Mouse (Mus musculus) G1E (cell line): ENCODE measurements around the gene Olfr1307. TPM values are rescaled to one million over a fixed set of nuclear protein-coding genes. Genes with fewer than 3 reads are reported as not detected.

Experiments
- ATAC-seq: 2 replicates; pipeline ENCODE4 v1.8.0; 2016; ENCODE audit warnings: mild to moderate bottlenecking; ENCODE audit not compliant: insufficient number of reproducible peaks, poor library complexity, low FRiP score, severe bottlenecking; ENCODE audit errors: extremely low read depth
- DNase-seq: peaks from one replicate; pipeline ENCODE4 v3.0.0; 2012; ENCODE audit warnings: low spot score
- H3K27me3 ChIP-seq: 2 replicates; pipeline ENCODE4 v1.6.1; 2012; ENCODE audit warnings: mild to moderate bottlenecking, low read length, inconsistent platforms; ENCODE audit not compliant: insufficient read depth
- H3K36me3 ChIP-seq: replicated peaks from 2 replicates; pipeline ENCODE3; 2012; ENCODE audit warnings: mild to moderate bottlenecking, inconsistent platforms
- H3K4me1 ChIP-seq: 2 replicates; pipeline ENCODE4 v1.6.1; 2012; ENCODE audit warnings: low read depth, low read length, inconsistent platforms, mixed read lengths; ENCODE audit not compliant: insufficient read depth
- H3K4me3 ChIP-seq: 2 replicates; pipeline ENCODE4 v1.5.1; 2012; ENCODE audit warnings: low read depth, mild to moderate bottlenecking, inconsistent platforms, low read length, moderate library complexity, mixed read lengths
- H3K9me3 ChIP-seq: replicated peaks from 2 replicates; pipeline ENCODE4 v1.6.1; 2012; ENCODE audit warnings: inconsistent platforms
- CTCF ChIP-seq: IDR thresholded peaks from 2 replicates; pipeline ENCODE4 v1.5.1; 2012; ENCODE audit warnings: low read depth, low read length, inconsistent platforms, mixed read lengths
- GATA1 ChIP-seq: IDR thresholded peaks from 2 replicates; pipeline ENCODE4 v1.6.1; 2012; ENCODE audit warnings: borderline replicate concordance, low read length, inconsistent platforms, mixed read lengths
- GATA2 ChIP-seq: IDR thresholded peaks from 2 replicates; pipeline ENCODE4 v1.6.1; 2012; ENCODE audit warnings: low read depth, low read length, inconsistent platforms, borderline replicate concordance
- POLR2AphosphoS5 ChIP-seq: IDR thresholded peaks from 2 replicates; pipeline ENCODE4 v1.6.1; 2012; ENCODE audit warnings: low read depth, low read length, inconsistent platforms; ENCODE audit not compliant: insufficient replicate concordance
- TAL1 ChIP-seq: conservative IDR thresholded peaks from 2 replicates; pipeline ENCODE4 v1.6.1; 2012; ENCODE audit warnings: low read depth, low read length, inconsistent platforms, mixed read lengths
- polyA plus RNA-seq: library from polyadenylated mRNA; stranded (reverse); fragments of >175 nt; gene quantifications from 2 replicates; pipeline ENCODE4 v1.2.3, GENCODE M21; 2012
- total RNA-seq, 2 experiments: library from RNA; stranded (forward) in 1 of 2; stranded (reverse) in 1 of 2; fragments of 200-1000 nt in 1 of 2; fragments of >200 nt in 1 of 2; fragmentation: Nextera tagmentation in 1 of 2; gene quantifications; 2 replicates each; pipeline ENCODE4 v1.2.3; 2014 to 2017

The Olfr1307 gene
- total RNA-seq (2014; fragmentation: Nextera tagmentation) (not detected in 2 replicates), total RNA-seq (2017) (0.06 and 0.11 TPM in 2 replicates), polyA plus RNA-seq (not detected in 2 replicates)

DNA sequence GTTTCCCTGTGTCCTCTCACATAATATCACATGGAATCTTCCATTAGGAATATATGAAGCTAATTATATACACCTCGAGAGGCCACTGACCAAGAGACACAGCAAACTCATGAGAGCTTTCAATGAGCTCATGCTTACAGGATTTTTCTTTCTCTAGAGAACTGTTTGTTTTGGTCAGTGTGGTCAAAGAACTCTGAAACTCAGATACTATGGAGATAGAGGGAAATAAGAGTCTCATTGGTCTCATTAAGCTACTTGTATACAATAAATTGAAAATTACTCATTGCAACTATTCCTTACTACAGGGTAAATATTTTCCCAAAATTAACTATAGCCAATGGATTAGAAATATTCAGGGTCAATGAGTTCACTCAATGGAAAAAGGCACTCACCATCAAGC, at the start of gene Olfr1307:
Olfr1307 (minus strand) TSS at position 101 of the 400 bp plus-strand sequence.
- ATAC-seq, result no peak
- H3K9me3 ChIP-seq, result no peaks in the 10 kb centered on the region
- no peak for TF ChIP-seq CTCF
- no peaks in the 10 kb centered on the region for H3K27me3 ChIP-seq
- H3K4me3 ChIP-seq, result no peak within 1 kb of the TSS
- DNase-seq, result no peak
- no peaks in the 10 kb centered on the region for H3K36me3 ChIP-seq
- no peaks in the 10 kb centered on the region for H3K4me1 ChIP-seq

DNA sequence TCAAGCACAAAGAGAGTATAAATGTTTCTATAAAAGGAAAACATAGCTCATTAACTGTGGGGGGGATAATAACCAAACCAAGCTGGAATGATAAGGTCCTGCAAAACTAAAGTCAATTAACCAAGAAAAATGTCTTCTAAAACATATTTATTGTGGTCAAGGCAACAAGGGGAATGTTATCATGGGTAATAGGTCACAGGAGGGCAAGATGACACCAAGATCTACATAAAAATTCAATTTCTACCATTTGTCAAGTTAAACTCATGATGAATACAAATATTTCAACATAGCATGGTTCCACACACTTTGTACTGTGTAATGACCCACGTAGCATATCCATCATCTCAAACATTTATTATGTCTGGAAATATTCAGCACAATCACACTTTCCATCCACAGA, 40.9 kb upstream of the Olfr1307 start, which contains the start of gene Olfr1309:
Olfr1309 (minus strand) TSS at position 101 of the 400 bp plus-strand sequence.
- H3K9me3 ChIP-seq, result no peaks in the 10 kb centered on the region
- no peak within 1 kb of the TSS for H3K4me3 ChIP-seq
- no peaks in the 10 kb centered on the region for H3K27me3 ChIP-seq
- no peaks in the 10 kb centered on the region for H3K4me1 ChIP-seq
- ATAC-seq (no peak), DNase-seq (no peak)
- TF ChIP-seq CTCF, result no peak
- TF ChIP-seq GATA1, result no peak
- TF ChIP-seq TAL1, result no peak
- TF ChIP-seq GATA2, result no peak
- no peak for TF ChIP-seq POLR2AphosphoS5
- H3K36me3 ChIP-seq, result no peaks in the 10 kb centered on the region

GRCm38 (mm10) chr2:111964844-111965243, 15.6 kb upstream of the Olfr1307 start, which contains the start of gene Olfr1308:
Gene Olfr1308 (minus strand): TSS chr2:111964944.
- Histone ChIP-seq H3K4me1 (no peaks in the 10 kb centered on the region), H3K27me3 (no peaks in the 10 kb centered on the region), H3K36me3 (no peaks in the 10 kb centered on the region), H3K4me3 (no peak within 1 kb of the TSS), H3K9me3 (no peaks in the 10 kb centered on the region)
- DNase-seq (no peak), ATAC-seq (no peak)
- no peak for TF ChIP-seq TAL1
- no peak for TF ChIP-seq POLR2AphosphoS5

GRCm38 (mm10) chr2:111916171-111916570, 33.1 kb downstream of the Olfr1307 start, which contains the start of gene Olfr1306:
Gene Olfr1306 (minus strand): TSS chr2:111916271.
- Histone ChIP-seq H3K4me1 (no peaks in the 10 kb centered on the region), H3K36me3 (no peaks in the 10 kb centered on the region), H3K27me3 (no peaks in the 10 kb centered on the region), H3K9me3 (no peaks in the 10 kb centered on the region), H3K4me3 (no peak within 1 kb of the TSS)
- ATAC-seq (no peak), DNase-seq (no peak)
- TF ChIP-seq TAL1 (no peak), CTCF (no peak), GATA1 (no peak), POLR2AphosphoS5 (no peak), GATA2 (no peak)

Other genes with a start within 250 kb of the Olfr1307 start
- not detected in 2 replicates for gene Olfr1301, start 198.4 kb downstream of the Olfr1307 start, total RNA-seq (2014; fragmentation: Nextera tagmentation)
- under 0.01 TPM in 1 of 2 replicates, not detected in the other for gene Olfr1301, start 198.4 kb downstream of the Olfr1307 start, total RNA-seq (2017)
- gene Olfr1301, start 198.4 kb downstream of the Olfr1307 start, polyA plus RNA-seq, result not detected in 2 replicates
- not detected in 2 replicates for gene Olfr1302, start 172.0 kb downstream of the Olfr1307 start, total RNA-seq (2014; fragmentation: Nextera tagmentation)
- gene Olfr1302, start 172.0 kb downstream of the Olfr1307 start, total RNA-seq (2017), result 0.05 TPM in 1 of 2 replicates, not detected in the other
- not detected in 2 replicates for gene Olfr1302, start 172.0 kb downstream of the Olfr1307 start, polyA plus RNA-seq
- not detected in 2 replicates for gene Olfr1303, start 129.1 kb downstream of the Olfr1307 start, total RNA-seq (2014; fragmentation: Nextera tagmentation)
- gene Olfr1303, start 129.1 kb downstream of the Olfr1307 start, total RNA-seq (2017), result not detected in 2 replicates
- gene Olfr1303, start 129.1 kb downstream of the Olfr1307 start, polyA plus RNA-seq, result not detected in 2 replicates
- gene Olfr1305, start 72.3 kb downstream of the Olfr1307 start, total RNA-seq (2014; fragmentation: Nextera tagmentation), result not detected in 2 replicates
- 0.16 and 0.35 TPM in 2 replicates for gene Olfr1305, start 72.3 kb downstream of the Olfr1307 start, total RNA-seq (2017)
- not detected in 2 replicates for gene Olfr1305, start 72.3 kb downstream of the Olfr1307 start, polyA plus RNA-seq
- gene Olfr1306, start 33.2 kb downstream of the Olfr1307 start, total RNA-seq (2014; fragmentation: Nextera tagmentation), result not detected in 2 replicates
- gene Olfr1306, start 33.2 kb downstream of the Olfr1307 start, total RNA-seq (2017), result 0.11 TPM in 1 of 2 replicates, not detected in the other
- not detected in 2 replicates for gene Olfr1306, start 33.2 kb downstream of the Olfr1307 start, polyA plus RNA-seq
- not detected in 2 replicates for gene Olfr1308, start 15.5 kb upstream of the Olfr1307 start, total RNA-seq (2014; fragmentation: Nextera tagmentation)
- 0.27 TPM in 1 of 2 replicates, not detected in the other for gene Olfr1308, start 15.5 kb upstream of the Olfr1307 start, total RNA-seq (2017)
- not detected in 2 replicates for gene Olfr1308, start 15.5 kb upstream of the Olfr1307 start, polyA plus RNA-seq
- not detected in 2 replicates for gene Olfr1309, start 40.8 kb upstream of the Olfr1307 start, total RNA-seq (2014; fragmentation: Nextera tagmentation)
- gene Olfr1309, start 40.8 kb upstream of the Olfr1307 start, total RNA-seq (2017), result 0.05 and 0.06 TPM in 2 replicates
- not detected in 2 replicates for gene Olfr1309, start 40.8 kb upstream of the Olfr1307 start, polyA plus RNA-seq
- not detected in 2 replicates for gene Olfr1310, start 63.3 kb upstream of the Olfr1307 start, total RNA-seq (2014; fragmentation: Nextera tagmentation)
- under 0.01 TPM in 1 of 2 replicates, not detected in the other for gene Olfr1310, start 63.3 kb upstream of the Olfr1307 start, total RNA-seq (2017)
- not detected in 2 replicates for gene Olfr1310, start 63.3 kb upstream of the Olfr1307 start, polyA plus RNA-seq
- gene Olfr1311, start 75.0 kb upstream of the Olfr1307 start, total RNA-seq (2014; fragmentation: Nextera tagmentation), result not detected in 2 replicates
- gene Olfr1311, start 75.0 kb upstream of the Olfr1307 start, total RNA-seq (2017), result 0.12 and 0.16 TPM in 2 replicates
- gene Olfr1311, start 75.0 kb upstream of the Olfr1307 start, polyA plus RNA-seq, result not detected in 2 replicates
- not detected in 2 replicates for gene Olfr1312, start 100.8 kb upstream of the Olfr1307 start, total RNA-seq (2014; fragmentation: Nextera tagmentation)
- 0.11 and 0.23 TPM in 2 replicates for gene Olfr1312, start 100.8 kb upstream of the Olfr1307 start, total RNA-seq (2017)
- not detected in 2 replicates for gene Olfr1312, start 100.8 kb upstream of the Olfr1307 start, polyA plus RNA-seq
- gene Olfr1313, start 128.4 kb upstream of the Olfr1307 start, total RNA-seq (2014; fragmentation: Nextera tagmentation), result not detected in 2 replicates
- 0.11 and 0.12 TPM in 2 replicates for gene Olfr1313, start 128.4 kb upstream of the Olfr1307 start, total RNA-seq (2017)
- gene Olfr1313, start 128.4 kb upstream of the Olfr1307 start, polyA plus RNA-seq, result not detected in 2 replicates
- not detected in 2 replicates for gene Olfr1314, start 147.3 kb upstream of the Olfr1307 start, total RNA-seq (2014; fragmentation: Nextera tagmentation)
- 0.16 and 0.17 TPM in 2 replicates for gene Olfr1314, start 147.3 kb upstream of the Olfr1307 start, total RNA-seq (2017)
- gene Olfr1314, start 147.3 kb upstream of the Olfr1307 start, polyA plus RNA-seq, result not detected in 2 replicates
- not detected in 2 replicates for gene Olfr1315-ps1, start 166.0 kb upstream of the Olfr1307 start, total RNA-seq (2014; fragmentation: Nextera tagmentation)
- not detected in 2 replicates for gene Olfr1315-ps1, start 166.0 kb upstream of the Olfr1307 start, total RNA-seq (2017)
- not detected in 2 replicates for gene Olfr1315-ps1, start 166.0 kb upstream of the Olfr1307 start, polyA plus RNA-seq
- gene Olfr1316, start 185.5 kb upstream of the Olfr1307 start, total RNA-seq (2014; fragmentation: Nextera tagmentation), result not detected in 2 replicates
- 0.06 and 0.11 TPM in 2 replicates for gene Olfr1316, start 185.5 kb upstream of the Olfr1307 start, total RNA-seq (2017)
- not detected in 2 replicates for gene Olfr1316, start 185.5 kb upstream of the Olfr1307 start, polyA plus RNA-seq
- not detected in 2 replicates for gene Olfr1317, start 190.9 kb upstream of the Olfr1307 start, total RNA-seq (2014; fragmentation: Nextera tagmentation)
- 0.12 TPM in 1 of 2 replicates, not detected in the other for gene Olfr1317, start 190.9 kb upstream of the Olfr1307 start, total RNA-seq (2017)
- gene Olfr1317, start 190.9 kb upstream of the Olfr1307 start, polyA plus RNA-seq, result not detected in 2 replicates
- gene Olfr1318, start 204.8 kb upstream of the Olfr1307 start, total RNA-seq (2014; fragmentation: Nextera tagmentation), result not detected in 2 replicates
- 0.12 and 0.16 TPM in 2 replicates for gene Olfr1318, start 204.8 kb upstream of the Olfr1307 start, total RNA-seq (2017)
- gene Olfr1318, start 204.8 kb upstream of the Olfr1307 start, polyA plus RNA-seq, result not detected in 2 replicates